9 mouse cellular contexts compared by ENCODE assay signal in genomic region chr5:130448491-130448890, GRCm38 (mm10).
DNase-seq lines count a peak whose midpoint lies in the region; ATAC-seq lines count a peak whose summit lies in the region.
"Had no signal": no experiment of that assay in that cellular context is flagged by ENCODE, and none has a peak within 500 bp of the region (broad histone marks: within the 10 kb centered on the region; RNA-seq: fewer than 3 reads in every experiment).

No protein-coding gene starts in this region.

- H3K4me1 ChIP-seq in heart, embryonic 12.5 days (replicated peaks) = peaks cover 10% of the 10 kb centered on the region
- peaks cover 21% of the 10 kb centered on the region for H3K4me1 ChIP-seq in limb, embryonic 10.5 days

- no peak overlapping the region for H3K27ac ChIP-seq in heart, embryonic 12.5 days (ENCODE audit: poor library complexity, severe bottlenecking)
- H3K27ac ChIP-seq in limb, embryonic 10.5 days = peak overlapping the region; percentile 50; the same call in 1 of the 2 replicates

- H3K27me3 ChIP-seq in heart, embryonic 12.5 days (replicated peaks) = peaks cover 81% of the 10 kb centered on the region
- H3K27me3 ChIP-seq in limb, embryonic 10.5 days (ENCODE audit: low read depth, poor library complexity, severe bottlenecking) = peaks cover 78% of the 10 kb centered on the region

- no peak overlapping the region for H3K9ac ChIP-seq in heart, embryonic 12.5 days

- DNase-seq in heart, adult 8-10 months (ENCODE audit: low spot score) = no peak
- peak; percentile 34 for DNase-seq in adrenal gland, postnatal 25 days
- peak; percentile 54 to 57 for DNase-seq in frontal cortex, postnatal 10 days (ENCODE audit: low spot score in 2 of 2)
- DNase-seq in limb, embryonic 10.5 days (ENCODE audit: low spot score) = no peak
- peak; percentile 50 to 57 for DNase-seq in right cerebral cortex, postnatal 36 days (ENCODE audit: low spot score in 2 of 2)
- no peak for DNase-seq in thymus, postnatal 10 days (ENCODE audit: low spot score in 2 of 2)
- no peak for DNase-seq in urinary bladder, postnatal 25 days (ENCODE audit: low spot score)

- H3K36me3 ChIP-seq in heart, embryonic 12.5 days = no peaks in the 10 kb centered on the region
- no peaks in the 10 kb centered on the region for H3K36me3 ChIP-seq in limb, embryonic 10.5 days
- H3K36me3 ChIP-seq: G1E had no signal

- no peaks in the 10 kb centered on the region for H3K9me3 ChIP-seq in heart, embryonic 12.5 days (replicated peaks)
- H3K9me3 ChIP-seq in limb, embryonic 10.5 days (replicated peaks) = no peaks in the 10 kb centered on the region

- ATAC-seq in heart, embryonic 12.5 days (ENCODE audit: insufficient number of reproducible peaks, low FRiP score) = 0 out of 2 replicates have a peak, but pooled peaks have one; percentile 15

- 1% methylated on average over 20 of the region's 20 CpGs for WGBS in heart, embryonic 12.5 days
- 1% methylated on average over 20 of the region's 20 CpGs for WGBS in limb, embryonic 10.5 days

- peak overlapping the region; percentile 79 for H3K4me2 ChIP-seq in heart, embryonic 12.5 days

- H3K4me3 ChIP-seq in heart, embryonic 12.5 days = peak overlapping the region; percentile 44
- peak overlapping the region; percentile 61 for H3K4me3 ChIP-seq in limb, embryonic 10.5 days

Comparison
In these comparisons a context has a peak if more than half of its experiments do, and no peak if none do; other contexts are left out.
1. DNase-seq: peak in adrenal gland, postnatal 25 days (single experiment), frontal cortex, postnatal 10 days (2 of 2) and right cerebral cortex, postnatal 36 days (2 of 2); none in heart, adult 8-10 months (single experiment), limb, embryonic 10.5 days (single experiment), thymus, postnatal 10 days (0 of 2) and urinary bladder, postnatal 25 days (single experiment).